Mouse (Mus musculus) frontal cortex, adult (tissue): ENCODE results near the gene Mgat4d.
"Not testable (repeated sequence)": the region's sequence is repeated elsewhere in the genome, so short reads cannot be mapped to it uniquely, and the experiment has no call there.

Experiments used
- ATAC-seq: cut with Nextera tagmentation; 2 replicates; pipeline ENCODE4 v1.9.2; 2017; ENCODE audit warnings: mild to moderate bottlenecking, moderate library complexity, mixed read lengths; ENCODE audit not compliant: low TSS enrichment

Gene Mgat4d

DNA sequence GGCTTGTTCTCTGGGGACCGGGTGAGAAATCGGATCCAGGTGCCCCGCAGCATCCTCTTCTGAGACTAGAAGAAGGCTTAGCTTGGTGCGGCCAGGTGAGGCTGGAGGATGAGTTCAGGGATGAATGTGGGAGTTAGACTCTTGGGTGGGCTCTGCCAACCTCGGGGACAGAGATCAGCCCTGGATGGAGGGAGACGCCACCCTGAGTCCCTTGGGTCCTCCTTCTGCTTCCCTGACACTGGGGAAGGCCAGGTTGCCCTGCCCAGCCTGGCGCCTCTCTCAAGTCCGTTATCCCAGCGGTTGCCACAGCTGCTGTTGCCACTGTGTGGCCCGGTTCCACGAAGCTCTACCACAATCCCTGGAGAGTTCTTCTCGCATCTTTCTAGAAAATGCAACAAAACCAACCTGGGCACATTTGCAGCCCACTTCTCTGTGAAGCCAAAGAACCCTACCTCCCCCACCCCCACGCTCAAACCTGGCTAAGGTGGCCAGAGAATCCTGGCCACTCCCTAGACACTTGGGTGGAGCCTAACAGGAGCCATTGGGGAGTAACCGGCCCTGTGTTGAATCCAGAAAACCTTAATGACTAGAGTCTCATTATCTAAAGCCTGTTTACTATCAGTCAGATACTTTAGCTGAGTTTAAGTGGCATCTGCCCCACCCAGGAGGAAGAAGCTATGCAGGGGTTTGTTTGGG lies 41.9 kb downstream of the Mgat4d start:
- ATAC-seq: peak; percentile 81

DNA sequence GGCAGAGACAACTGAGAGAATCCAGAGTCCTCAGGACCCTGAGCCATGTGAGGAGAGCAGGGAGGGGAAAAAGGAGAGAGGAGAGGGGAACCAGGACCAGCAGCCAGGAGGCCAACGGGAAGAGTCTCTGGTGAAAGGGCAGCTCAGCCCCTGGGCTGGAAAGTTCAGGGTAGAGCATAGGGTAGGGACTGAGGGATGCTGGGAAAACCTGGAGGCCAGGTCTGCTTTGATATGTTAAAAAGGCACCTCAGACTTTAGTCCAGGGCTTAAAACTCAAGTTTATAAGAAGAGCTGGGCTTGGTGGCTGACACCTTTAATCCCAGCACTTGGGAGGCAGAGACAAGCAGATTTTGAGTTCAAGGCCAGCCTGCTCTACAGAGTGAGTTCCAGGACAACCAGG lies 44.2 kb downstream of the Mgat4d start:
- no peak for ATAC-seq

- ATAC-seq: no peak
These were observed 46.1 kb downstream of the Mgat4d start for GRCm38 (mm10) chr8:83394325-83394724.

DNA sequence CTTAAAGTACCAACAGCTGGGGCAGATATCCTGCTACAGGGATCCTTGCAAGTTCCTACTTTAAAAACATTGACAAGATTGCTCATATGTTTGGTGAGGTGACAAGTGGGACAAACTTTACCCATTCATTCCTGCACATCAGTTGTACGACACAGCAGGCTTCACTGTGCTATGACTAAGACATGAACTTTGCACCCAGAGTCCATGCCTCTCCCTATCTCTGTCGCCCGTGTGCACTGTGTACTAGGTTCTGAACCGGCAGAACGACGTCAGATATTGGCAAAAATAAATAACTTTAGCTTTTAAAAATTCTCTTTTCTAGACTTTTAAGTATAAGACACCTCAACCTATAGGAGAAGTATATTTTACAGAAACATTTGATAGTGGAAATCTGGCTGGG lies 48.4 kb downstream of the Mgat4d start:
- ATAC-seq: no peak

DNA sequence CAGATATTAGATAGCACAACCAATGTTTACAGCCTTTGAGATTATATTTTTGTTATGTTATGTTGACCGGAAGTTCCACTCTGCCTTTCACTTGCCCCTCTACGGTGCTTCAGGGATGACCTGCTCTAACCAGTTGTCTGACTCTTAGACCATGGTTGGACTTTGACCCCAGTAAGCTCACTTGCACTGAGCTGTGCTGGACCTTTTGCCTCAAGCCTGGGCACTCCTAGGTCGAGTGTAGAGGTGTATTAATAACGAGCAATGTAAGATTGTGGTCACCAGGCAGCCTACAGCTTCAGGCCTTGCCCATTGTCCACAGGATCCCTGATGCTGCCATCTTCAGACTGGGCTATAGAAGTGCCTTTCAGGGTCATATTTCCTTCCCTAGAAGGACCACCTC lies 49.5 kb downstream of the Mgat4d start:
- no peak for ATAC-seq

- ATAC-seq: no peak
These were observed 57.3 kb downstream of the Mgat4d start for GRCm38 (mm10) chr8:83405548-83405947.

- no peak for ATAC-seq
These were observed 58.6 kb downstream of the Mgat4d start for GRCm38 (mm10) chr8:83406836-83407235.

DNA sequence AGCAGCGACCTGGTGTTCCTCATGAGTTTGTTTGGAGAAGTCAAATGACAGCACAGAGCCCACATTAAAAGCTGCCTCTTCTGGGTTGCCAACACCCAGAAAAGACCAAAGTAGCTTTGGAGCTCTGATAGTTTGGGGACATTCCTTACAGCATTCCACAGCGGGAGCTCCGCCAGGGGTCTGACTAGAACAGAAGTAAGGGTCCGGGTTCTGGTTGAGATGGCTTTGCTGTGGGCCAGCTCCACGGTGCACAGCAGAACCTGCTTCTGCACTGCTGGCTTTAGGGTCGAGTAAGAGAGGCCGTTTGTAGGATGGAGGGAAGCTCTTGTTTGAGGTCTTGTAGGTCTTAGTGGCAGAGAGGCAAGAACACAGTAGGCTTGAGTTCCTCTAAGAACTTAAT lies 60.2 kb downstream of the Mgat4d start:
- no peak for ATAC-seq

- ATAC-seq: no peak
These were observed 68.6 kb downstream of the Mgat4d start for GRCm38 (mm10) chr8:83416878-83417277.

DNA sequence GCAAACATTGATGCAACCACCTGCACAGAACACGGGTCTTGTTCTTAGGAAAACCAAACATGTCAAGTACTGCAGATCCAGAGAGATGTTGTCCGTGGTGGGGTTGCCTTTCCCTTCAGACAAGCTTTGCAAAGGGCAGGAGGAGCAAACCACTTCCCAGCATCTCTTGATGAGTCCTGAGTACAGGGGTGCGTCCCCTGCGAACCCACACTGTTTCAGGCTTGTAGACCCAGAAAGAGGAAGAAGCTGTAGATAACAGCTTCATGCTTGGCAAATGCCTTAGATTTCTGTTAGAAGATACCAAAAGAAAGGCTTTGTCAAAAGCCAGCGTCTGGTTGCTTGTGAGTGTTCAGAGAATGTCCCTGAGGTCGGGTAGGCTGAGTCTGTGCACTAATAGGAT lies 69.7 kb downstream of the Mgat4d start:
- ATAC-seq: no peak

DNA sequence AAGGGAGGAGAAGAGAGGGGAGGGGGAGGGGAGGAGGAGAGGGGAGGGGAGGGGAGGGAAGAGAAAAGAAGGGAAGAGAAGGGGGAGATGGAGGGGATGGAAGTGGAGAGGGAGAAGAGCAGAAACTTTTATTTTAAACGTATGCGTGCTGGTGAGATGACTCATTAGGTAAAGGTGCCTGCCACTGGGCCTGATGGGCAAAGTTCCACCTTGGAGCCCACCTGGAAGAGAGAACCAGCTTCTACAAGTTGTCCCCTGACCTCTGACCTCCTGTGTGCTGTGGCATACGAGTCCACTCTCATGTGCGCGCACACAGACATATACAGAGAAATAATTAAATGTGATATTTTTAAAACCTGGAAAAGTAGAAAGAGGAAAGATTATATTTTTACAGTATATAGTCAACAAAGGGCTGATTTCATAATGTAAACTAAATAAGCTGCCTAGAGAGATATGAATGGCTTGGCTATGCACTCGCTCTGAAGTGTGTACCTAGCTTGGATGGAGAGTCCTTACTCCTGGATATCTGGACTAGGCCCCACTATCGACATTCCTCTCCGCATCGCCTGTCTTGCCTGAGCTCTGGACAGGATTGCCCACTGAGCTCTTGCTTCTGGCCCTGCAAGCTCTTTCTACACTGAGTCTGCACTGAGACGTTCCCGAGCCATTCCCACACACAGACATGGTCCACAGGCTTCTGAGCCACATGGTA lies 70.7 kb downstream of the Mgat4d start:
- no peak for ATAC-seq

- ATAC-seq: no peak
These were observed 73.1 kb downstream of the Mgat4d start for GRCm38 (mm10) chr8:83421354-83421753.

DNA sequence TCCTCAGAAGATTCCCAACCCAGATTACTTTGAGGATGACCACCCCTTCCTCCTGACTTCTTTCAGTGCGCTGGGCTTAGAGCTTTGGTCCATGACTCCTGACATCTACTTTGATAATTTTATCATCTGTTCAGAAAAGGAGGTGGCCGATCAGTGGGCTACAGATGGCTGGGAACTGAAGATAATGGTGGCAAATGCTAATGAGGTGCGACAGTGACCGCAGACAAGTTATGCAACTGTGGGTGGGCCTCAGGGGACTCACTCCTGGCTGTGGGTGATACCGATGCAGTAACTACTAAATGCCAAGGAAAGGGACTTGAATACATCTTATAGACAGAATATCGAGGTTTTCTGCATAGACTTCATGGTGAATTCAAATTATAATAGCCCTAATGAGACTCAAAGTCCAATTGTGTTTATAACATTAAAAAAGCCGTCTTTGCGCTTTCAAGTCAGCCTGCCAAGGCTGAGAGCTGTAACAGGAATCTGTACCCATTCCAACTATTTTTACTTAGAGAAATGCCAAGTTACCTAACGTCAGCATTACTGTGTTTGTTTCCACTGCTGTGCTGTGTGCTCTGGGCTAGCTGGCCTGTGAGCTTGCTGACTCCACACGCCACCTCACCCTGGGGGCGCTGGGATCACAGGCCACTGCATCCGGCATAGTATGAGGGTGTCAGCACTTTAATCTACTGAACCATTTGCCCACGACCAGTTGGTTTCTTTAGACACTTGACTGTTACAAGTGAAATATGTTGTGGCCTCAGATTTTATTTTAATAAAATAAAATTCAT lies 75.0 kb downstream of the Mgat4d start:
- no peak for ATAC-seq

- no peak for ATAC-seq
These were observed 76.9 kb downstream of the Mgat4d start for GRCm38 (mm10) chr8:83425202-83425601.

GRCm38 (mm10) chr8:83426104-83426759 lies 78.0 kb downstream of the Mgat4d start:
- no peak for ATAC-seq

GRCm38 (mm10) chr8:83426949-83427348 lies 78.7 kb downstream of the Mgat4d start:
- ATAC-seq: no peak

DNA sequence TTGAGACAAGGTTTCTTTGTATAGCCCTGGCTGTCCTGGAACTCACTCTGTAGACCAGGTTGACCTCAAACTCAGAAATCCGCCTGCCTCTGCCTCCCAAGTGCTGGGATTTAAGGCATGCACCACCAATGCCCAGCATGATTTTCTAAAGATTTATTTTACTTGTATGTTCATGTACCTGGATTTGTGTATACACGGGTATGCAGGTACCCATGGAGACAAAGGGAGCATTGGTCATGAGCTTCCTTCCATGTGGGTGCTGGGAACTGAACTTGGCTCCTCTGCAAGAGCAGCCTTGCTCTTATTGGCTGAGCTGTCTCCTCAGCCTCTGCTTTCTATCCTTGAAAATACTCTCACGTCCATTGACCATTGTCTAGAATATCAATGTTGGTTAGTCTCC lies 80.3 kb downstream of the Mgat4d start:
- not testable (repeated sequence) for ATAC-seq

GRCm38 (mm10) chr8:83429071-83429524 lies 80.8 kb downstream of the Mgat4d start:
- no peak for ATAC-seq
